Mouse (Mus musculus) lung, embryonic 15.5 days (tissue): ENCODE data around the gene Rsph9. TPM values are rescaled to one million over a fixed set of nuclear protein-coding genes. Genes with fewer than 3 reads are reported as not detected.

Source experiments
- ATAC-seq: fragments of 200-750 bp; cut with Nextera tagmentation; 2 replicates; pipeline ENCODE4 v1.8.0; 2017; ENCODE audit warnings: moderate number of reproducible peaks, borderline replicate concordance; ENCODE audit not compliant: low FRiP score, low TSS enrichment; ENCODE audit errors: extremely low read depth
- H3K27ac ChIP-seq: fragments of 300-500 bp; sonication (generic); 2 replicates; pipeline ENCODE4 v1.5.1; 2015; ENCODE audit warnings: moderate library complexity, mild to moderate bottlenecking, inconsistent platforms
- H3K27me3 ChIP-seq: fragments of 300-500 bp; sonication (generic); 2 replicates; pipeline ENCODE4 v1.6.1; 2015; ENCODE audit warnings: inconsistent platforms
- H3K36me3 ChIP-seq: fragments of 300-500 bp; sonication (generic); 2 replicates; pipeline ENCODE4 v1.6.1; 2015; ENCODE audit warnings: inconsistent platforms
- H3K4me1 ChIP-seq: fragments of 300-500 bp; sonication (generic); 2 replicates; pipeline ENCODE4 v1.6.1; 2015; ENCODE audit warnings: inconsistent platforms
- H3K4me2 ChIP-seq: fragments of 300-500 bp; sonication (generic); 2 replicates; pipeline ENCODE4 v1.6.1; 2015; ENCODE audit warnings: inconsistent platforms, mild to moderate bottlenecking, moderate library complexity
- H3K4me3 ChIP-seq: fragments of 300-500 bp; sonication (generic); 2 replicates; pipeline ENCODE4 v1.5.1; 2015; ENCODE audit warnings: mild to moderate bottlenecking, inconsistent platforms
- H3K9ac ChIP-seq: fragments of 300-500 bp; sonication (generic); 2 replicates; pipeline ENCODE4 v1.6.1; 2015; ENCODE audit warnings: inconsistent platforms
- H3K9me3 ChIP-seq: fragments of 300-500 bp; sonication (generic); 2 replicates; pipeline ENCODE4 v1.6.1; 2016; ENCODE audit warnings: inconsistent platforms
- WGBS: fragments of 180-500 bp; shearing (Covaris S2); methylation state at CpG from one replicate; pipeline ENCODE4 v1.1.7; 2015; 5-methylcytosine and 5-hydroxymethylcytosine counted together
- polyA plus RNA-seq: library from polyadenylated mRNA; unstranded; fragments of >200 nt; fragmentation: Nextera tagmentation; extraction: Ambion mirVana; gene quantifications from 2 replicates; pipeline ENCODE4 v1.2.1, GENCODE M21; 2015

Gene Rsph9
- polyA plus RNA-seq, 1 experiment from 2014 or later, result 19.4 TPM

DNA sequence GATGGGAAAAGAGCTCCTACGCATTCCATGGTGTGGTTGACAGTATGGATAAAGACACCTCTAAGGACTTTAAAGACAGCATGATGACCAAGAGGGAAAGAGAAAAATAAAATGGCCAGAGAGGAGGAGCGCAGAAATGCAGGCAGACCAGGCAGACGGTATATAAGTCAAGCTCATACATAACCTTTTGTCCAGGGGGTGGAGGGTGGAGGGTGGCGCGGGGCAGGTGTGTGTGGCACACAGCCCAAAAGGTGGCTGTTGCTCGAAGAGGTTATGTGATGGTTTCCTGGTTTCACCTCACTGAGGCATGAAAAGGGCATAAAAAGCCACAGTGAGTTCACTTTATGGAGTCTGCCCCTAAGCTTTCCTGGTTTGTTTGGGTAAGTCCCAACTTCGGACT, 18.5 kb upstream of the Rsph9 start:
- no peak overlapping the region for H3K9ac ChIP-seq
- 75% methylated on average over 7 of the region's 7 CpGs for WGBS

DNA sequence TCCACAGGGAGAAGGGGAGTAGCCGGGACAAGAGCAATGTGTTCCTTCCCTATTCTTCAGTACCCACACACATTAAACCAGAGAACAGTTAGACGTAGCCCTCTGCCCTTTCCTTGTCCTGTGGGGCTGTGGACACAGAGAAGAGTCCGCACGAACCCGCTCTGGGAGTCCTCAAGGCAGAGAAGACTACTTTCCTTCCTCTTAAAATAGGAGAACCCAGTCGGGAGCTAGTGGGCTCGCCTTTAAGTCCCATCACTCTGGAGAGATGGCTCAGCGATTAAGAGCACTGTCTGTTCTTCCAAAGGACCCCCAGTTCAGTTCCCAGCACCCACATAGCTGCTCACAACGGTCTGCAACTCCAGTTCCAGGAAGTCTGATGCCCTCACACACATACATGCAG, 17.7 kb upstream of the Rsph9 start:
- Histone ChIP-seq H3K9ac (peak overlapping the region; percentile 76), H3K4me1 (peaks cover 28% of the 10 kb centered on the region), H3K4me3 (peak overlapping the region; percentile 68), H3K27ac (peak overlapping the region; percentile 82), H3K4me2 (peak overlapping the region; percentile 65), H3K36me3 (peaks cover 28% of the 10 kb centered on the region), H3K27me3 (no peaks in the 10 kb centered on the region), H3K9me3 (no peaks in the 10 kb centered on the region)
- no peak for ATAC-seq
- WGBS, result 46% methylated on average over 9 of the region's 9 CpGs

More for the DNA sequence above, 18.5 kb upstream of the Rsph9 start:
- H3K4me3 ChIP-seq, result peak overlapping the region; percentile 68
- peak overlapping the region; percentile 57; the same call in 1 of the 2 replicates for H3K27ac ChIP-seq
- peaks cover 28% of the 10 kb centered on the region for H3K4me1 ChIP-seq
- H3K36me3 ChIP-seq, result peaks cover 36% of the 10 kb centered on the region
- ATAC-seq, result no peak
- H3K4me2 ChIP-seq, result peak overlapping the region; percentile 65
- H3K27me3 ChIP-seq, result no peaks in the 10 kb centered on the region
- no peaks in the 10 kb centered on the region for H3K9me3 ChIP-seq

DNA sequence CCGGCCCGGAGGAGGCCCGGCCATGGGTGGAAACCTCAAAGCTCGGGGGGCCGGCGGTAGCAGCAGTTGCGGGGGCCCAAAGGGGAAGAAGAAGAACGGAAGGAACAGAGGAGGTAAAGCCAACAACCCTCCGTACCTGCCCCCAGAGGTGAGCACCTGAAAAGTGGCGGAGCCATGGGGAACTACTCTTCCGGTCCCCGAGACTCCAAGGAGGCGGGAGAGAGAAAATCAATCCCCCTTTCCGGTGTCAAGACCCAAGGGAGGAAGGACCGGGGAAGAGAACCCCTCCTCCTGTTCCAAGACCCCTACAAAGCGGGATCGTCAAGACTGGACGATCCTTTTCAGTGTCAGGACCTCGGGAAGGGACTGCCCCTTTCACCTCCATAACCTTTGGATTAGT, 17.2 kb upstream of the Rsph9 start:
- peak overlapping the region; percentile 65 for H3K4me2 ChIP-seq
- H3K4me3 ChIP-seq, result peak overlapping the region; percentile 68
- H3K27me3 ChIP-seq, result no peaks in the 10 kb centered on the region
- no peaks in the 10 kb centered on the region for H3K9me3 ChIP-seq
- peaks cover 28% of the 10 kb centered on the region for H3K4me1 ChIP-seq
- peak overlapping the region; percentile 76 for H3K9ac ChIP-seq
- ATAC-seq, result 0 out of 2 replicates have a peak, but pooled peaks have one; percentile 2
- WGBS, result under 1% methylated on average over 19 of the region's 19 CpGs
- peak overlapping the region; percentile 82 for H3K27ac ChIP-seq
- H3K36me3 ChIP-seq, result peaks cover 23% of the 10 kb centered on the region

DNA sequence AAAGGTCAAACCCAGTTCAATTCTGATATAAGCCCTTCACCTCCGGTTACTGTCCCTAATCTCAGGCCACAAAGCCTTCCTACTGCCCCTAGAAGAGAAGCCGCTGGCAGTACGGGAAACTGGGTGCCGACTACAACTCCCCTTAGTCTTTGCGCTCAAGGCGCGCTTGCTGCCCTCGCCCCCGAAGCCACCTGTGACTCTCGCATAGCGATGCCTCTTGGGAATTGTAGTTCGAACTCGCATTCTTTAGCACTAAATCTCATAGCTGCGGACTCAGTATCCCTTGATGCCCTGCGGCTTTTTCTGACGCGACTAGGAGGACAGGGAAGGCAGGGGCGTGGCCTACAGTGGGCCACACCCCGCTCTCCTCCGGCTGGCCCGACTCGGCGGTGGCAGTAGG, 16.7 kb upstream of the Rsph9 start, which contains the start of gene Gtpbp2:
TSS of gene Gtpbp2 (plus strand) at position 347 of the 400 bp plus-strand sequence.
- peak; percentile 95 for ATAC-seq
- Histone ChIP-seq H3K4me3 (peak within 1 kb of the TSS; percentile 68), H3K27ac (peak within 1 kb of the TSS; percentile 92), H3K4me2 (peak within 1 kb of the TSS; percentile 83), H3K4me1 (peaks cover 28% of the 10 kb centered on the region), H3K9ac (peak within 1 kb of the TSS; percentile 76), H3K27me3 (no peaks in the 10 kb centered on the region), H3K36me3 (peaks cover 18% of the 10 kb centered on the region), H3K9me3 (no peaks in the 10 kb centered on the region)
- WGBS, result under 1% methylated on average over 23 of the region's 23 CpGs

DNA sequence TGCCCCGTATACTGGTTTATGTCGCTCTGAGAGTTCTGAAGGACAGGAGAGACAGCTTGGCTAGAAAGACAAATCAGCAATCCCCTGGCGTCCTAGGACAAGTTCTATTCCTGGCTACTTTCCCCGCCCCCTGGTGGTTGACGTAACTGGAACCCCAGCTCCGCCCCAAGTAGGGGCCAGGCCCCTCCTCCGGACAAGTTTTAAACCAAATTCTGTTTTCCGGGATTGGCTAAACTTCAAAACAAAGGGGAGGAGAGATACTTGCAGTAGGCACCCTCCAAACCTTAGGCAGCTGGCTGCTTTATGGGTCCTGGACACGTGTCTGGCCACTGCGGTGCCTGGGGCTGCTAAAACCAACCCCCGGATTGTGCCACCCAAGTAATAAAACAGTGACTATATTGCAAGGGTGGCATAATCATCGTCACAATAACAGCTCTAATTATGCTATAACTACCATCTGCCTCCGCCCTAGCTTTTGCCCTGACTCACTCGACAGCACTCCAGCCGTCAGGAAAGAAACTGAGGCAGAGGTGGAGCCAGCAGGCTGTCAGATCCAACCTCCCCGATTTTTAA, 16.2 kb upstream of the Rsph9 start:
- Histone ChIP-seq H3K4me1 (peaks cover 28% of the 10 kb centered on the region), H3K27ac (peak overlapping the region; percentile 92), H3K27me3 (no peaks in the 10 kb centered on the region), H3K9ac (peak overlapping the region; percentile 48), H3K4me2 (peak overlapping the region; percentile 83), H3K9me3 (no peaks in the 10 kb centered on the region), H3K4me3 (peak overlapping the region; percentile 68), H3K36me3 (peaks cover 13% of the 10 kb centered on the region)
- peak; percentile 80 for ATAC-seq
- WGBS, result under 1% methylated on average over 16 of the region's 16 CpGs

DNA sequence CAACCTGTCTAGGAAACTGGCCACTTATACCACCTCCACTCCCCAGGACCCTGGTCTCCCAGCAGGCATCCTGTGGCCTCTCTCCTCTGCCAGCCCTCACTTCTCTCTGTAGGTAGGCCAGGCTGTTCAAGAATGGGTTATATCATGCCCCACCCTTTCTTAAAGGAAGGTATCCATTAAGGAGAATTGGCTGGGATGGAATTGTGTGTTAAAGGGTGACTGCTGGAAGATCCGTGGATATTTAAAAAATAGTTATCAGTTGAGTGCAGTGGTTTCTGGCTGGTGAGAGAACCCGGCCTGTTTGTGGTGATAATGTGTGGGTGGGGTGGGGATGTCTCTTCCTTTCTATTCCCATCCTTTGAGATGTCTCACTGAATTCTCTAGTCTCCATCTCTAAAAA, 15.2 kb upstream of the Rsph9 start:
- peaks cover 3% of the 10 kb centered on the region; the same call in 1 of the 2 replicates for H3K36me3 ChIP-seq
- H3K27ac ChIP-seq, result peak overlapping the region; percentile 92; the same call in 1 of the 2 replicates
- WGBS, result 48% methylated on average over 2 of the region's 2 CpGs
- H3K4me1 ChIP-seq, result peaks cover 30% of the 10 kb centered on the region
- no peak overlapping the region; the same call in 1 of the 2 replicates for H3K4me3 ChIP-seq
- peak overlapping the region; percentile 83 for H3K4me2 ChIP-seq
- no peaks in the 10 kb centered on the region for H3K27me3 ChIP-seq
- H3K9ac ChIP-seq, result 0 out of 2 replicates have a peak overlapping the region, but pooled peaks have one; percentile 28
- no peaks in the 10 kb centered on the region for H3K9me3 ChIP-seq
- no peak for ATAC-seq

DNA sequence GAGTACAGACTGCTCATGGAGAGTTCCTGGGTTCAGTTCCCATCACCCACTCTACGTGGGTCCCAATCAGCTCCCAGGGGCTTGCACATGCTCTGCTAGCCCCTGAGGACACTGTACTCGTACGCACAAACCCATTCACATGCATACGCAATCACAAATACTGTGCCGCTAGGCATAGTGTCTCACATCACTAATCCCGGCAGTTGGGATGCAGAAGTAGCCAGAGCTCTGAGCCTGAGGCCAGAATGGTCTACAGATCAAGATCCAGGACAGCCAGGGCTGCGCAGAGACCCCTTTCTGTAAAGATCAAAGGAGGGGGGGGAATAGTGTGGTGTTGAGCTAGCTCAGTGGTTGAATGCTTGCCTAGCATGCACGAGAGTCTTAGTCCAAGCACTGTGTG, 13.1 kb upstream of the Rsph9 start:
- no peak overlapping the region for H3K9ac ChIP-seq
- no peak for ATAC-seq
- H3K36me3 ChIP-seq, result no peaks in the 10 kb centered on the region
- no peaks in the 10 kb centered on the region for H3K27me3 ChIP-seq
- no peak overlapping the region for H3K4me2 ChIP-seq
- no peak overlapping the region for H3K4me3 ChIP-seq
- H3K4me1 ChIP-seq, result peaks cover 30% of the 10 kb centered on the region
- H3K27ac ChIP-seq, result no peak overlapping the region
- H3K9me3 ChIP-seq, result no peaks in the 10 kb centered on the region
- 88% methylated on average over 8 of the region's 8 CpGs for WGBS

DNA sequence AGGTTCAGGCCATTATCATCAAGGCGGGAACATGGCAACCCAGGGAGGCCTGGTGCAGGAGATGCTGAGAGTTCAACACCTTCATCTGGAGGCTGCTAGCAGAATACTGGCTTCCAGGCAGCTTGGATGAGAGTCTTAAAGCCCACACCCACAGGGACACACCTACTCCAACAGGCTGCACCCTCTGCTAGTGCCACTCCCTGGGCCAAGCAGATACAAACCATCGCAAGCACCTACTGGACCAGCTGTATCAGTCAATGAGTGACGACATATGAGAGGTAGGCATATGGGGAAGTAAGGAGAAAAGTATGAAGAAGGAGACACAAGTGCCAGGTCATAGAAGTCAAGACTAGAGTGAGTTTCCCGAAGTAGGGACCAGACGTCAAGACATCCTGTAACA, 12.7 kb upstream of the Rsph9 start:
- 66% methylated on average over 5 of the region's 5 CpGs for WGBS

DNA sequence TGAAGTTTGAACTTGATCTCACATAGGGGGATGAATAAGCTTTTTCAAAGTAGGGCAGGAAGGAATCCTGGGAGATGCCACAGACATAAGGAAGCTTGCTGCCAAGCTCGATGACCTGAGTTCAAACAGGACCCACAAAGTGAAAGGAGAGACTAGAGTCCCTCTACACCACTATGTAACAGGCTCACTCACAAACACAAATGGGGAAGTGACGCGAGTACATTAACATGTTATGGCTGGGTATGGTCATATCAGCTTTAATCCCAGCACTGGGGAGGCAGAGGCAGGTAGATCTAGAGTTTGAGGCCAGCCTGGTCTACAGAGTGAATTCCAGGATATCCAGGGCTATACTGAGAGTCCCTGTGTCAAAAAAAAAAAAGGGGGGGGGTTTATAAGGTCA, 10.3 kb upstream of the Rsph9 start:
- WGBS, result 79% methylated on average over 3 of the region's 3 CpGs
- H3K9me3 ChIP-seq, result no peaks in the 10 kb centered on the region

More for the DNA sequence above, 12.7 kb upstream of the Rsph9 start:
- Histone ChIP-seq H3K4me2 (no peak overlapping the region), H3K9me3 (no peaks in the 10 kb centered on the region), H3K27ac (no peak overlapping the region), H3K9ac (no peak overlapping the region), H3K4me3 (no peak overlapping the region), H3K27me3 (no peaks in the 10 kb centered on the region), H3K4me1 (peaks cover 27% of the 10 kb centered on the region), H3K36me3 (no peaks in the 10 kb centered on the region)
- no peak for ATAC-seq

DNA sequence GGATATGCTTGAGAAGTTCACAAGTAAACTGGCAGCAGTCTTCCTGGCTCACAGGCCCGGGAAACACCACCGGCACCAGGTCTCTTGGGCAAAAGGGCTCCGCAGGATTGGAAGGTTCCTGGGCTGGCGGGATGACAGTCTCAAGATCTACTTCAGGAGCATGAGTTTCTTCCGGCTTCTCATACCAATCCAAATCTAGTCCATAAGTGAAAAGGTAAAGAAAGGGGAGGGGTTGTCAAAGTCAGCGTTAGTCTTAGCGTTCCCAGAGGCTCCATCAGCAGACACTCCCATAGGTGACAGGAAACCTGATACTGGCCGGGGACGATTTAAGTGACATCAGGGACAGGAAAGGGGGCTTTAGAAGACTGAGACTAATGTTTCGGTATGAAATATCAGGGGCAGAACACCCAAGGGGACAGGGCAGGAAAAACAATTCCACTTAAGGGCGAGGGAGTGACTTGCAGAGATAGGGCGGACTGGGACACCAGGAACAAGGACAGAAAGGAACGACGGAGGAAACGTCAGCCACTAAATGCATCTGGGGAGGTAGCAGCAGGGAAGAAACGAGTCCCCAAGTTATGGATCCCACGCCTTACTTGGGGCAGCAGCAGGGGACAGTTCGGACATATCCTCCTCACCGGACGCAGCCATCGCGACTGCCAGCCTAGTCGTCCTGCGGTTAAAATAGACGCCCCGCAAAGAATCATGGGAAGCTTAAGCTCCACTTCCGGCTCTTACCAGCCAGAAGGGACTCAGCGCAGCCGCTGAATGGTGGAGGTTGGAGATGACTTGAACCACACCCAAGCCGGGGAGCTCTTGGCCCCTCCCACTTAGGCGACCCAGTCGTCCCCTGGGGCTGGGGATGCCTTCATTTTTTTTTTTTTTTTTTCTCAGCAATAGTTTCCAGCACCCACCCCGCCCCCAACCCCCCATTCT, 9.1 kb upstream of the Rsph9 start, which contains the start of gene Mad2l1bp:
TSS of gene Mad2l1bp (minus strand) at position 707 of the 936 bp plus-strand sequence.
- Histone ChIP-seq H3K27ac (peak within 1 kb of the TSS; percentile 90), H3K27me3 (no peaks in the 10 kb centered on the region), H3K9ac (peak within 1 kb of the TSS; percentile 82), H3K9me3 (no peaks in the 10 kb centered on the region), H3K4me3 (peak within 1 kb of the TSS; percentile 73), H3K36me3 (peaks cover 10% of the 10 kb centered on the region), H3K4me2 (peak within 1 kb of the TSS; percentile 85), H3K4me1 (peaks cover 20% of the 10 kb centered on the region)
- 3% methylated on average over 33 of the region's 33 CpGs for WGBS
- ATAC-seq, result peak; percentile 87

More for the DNA sequence above, 10.3 kb upstream of the Rsph9 start:
- Histone ChIP-seq H3K27me3 (no peaks in the 10 kb centered on the region), H3K9ac (no peak overlapping the region), H3K27ac (peak overlapping the region; percentile 90; the same call in 1 of the 2 replicates), H3K36me3 (no peaks in the 10 kb centered on the region), H3K4me2 (no peak overlapping the region), H3K4me3 (no peak overlapping the region), H3K4me1 (peaks cover 23% of the 10 kb centered on the region)
- no peak for ATAC-seq

DNA sequence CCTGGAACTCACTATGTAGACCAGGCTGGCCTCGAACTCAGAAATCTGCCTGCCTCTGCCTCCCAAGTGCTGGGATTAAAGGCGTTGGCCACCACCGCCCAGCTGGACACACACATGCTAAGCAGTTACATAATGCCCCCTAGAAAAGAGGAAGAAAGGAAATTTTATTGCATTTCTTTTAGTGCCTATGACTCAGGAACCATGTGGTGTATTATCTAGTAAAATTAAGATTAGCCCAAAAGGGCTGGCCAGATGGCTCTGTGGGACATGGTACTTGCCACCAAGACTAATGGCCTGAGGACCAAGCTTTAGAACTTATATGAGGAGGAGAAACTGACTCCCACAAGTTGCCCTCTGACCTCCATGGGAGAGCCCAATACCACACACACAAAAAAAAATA, 4.1 kb downstream of the Rsph9 start:
- ATAC-seq, result no peak

More for the DNA sequence above, 4.1 kb downstream of the Rsph9 start:
- no peaks in the 10 kb centered on the region for H3K36me3 ChIP-seq
- H3K9me3 ChIP-seq, result no peaks in the 10 kb centered on the region
- H3K27ac ChIP-seq, result no peak overlapping the region
- peaks cover 16% of the 10 kb centered on the region for H3K4me1 ChIP-seq
- 88% methylated on average over 3 of the region's 3 CpGs for WGBS
- no peak overlapping the region for H3K4me3 ChIP-seq
- no peaks in the 10 kb centered on the region for H3K27me3 ChIP-seq
- no peak overlapping the region for H3K9ac ChIP-seq
- H3K4me2 ChIP-seq, result no peak overlapping the region
